Mouse (Mus musculus): ENCODE results near the gene Il10.

- no peak for TF ChIP-seq TAL1 (IDR thresholded peaks at IDR 0.05; ENCODE audit: low read length)
- no peak for TF ChIP-seq GATA1 (IDR thresholded peaks at IDR 0.05; ENCODE audit: low read length)
Observed at GRCm38 (mm10) chr1:131053656-131054055, 34.0 kb downstream of the Il10 start.

All from erythroblast, embryonic 14.5 days (primary cell).